Mouse (Mus musculus): ENCODE results near the gene Carmil3. TPM values are rescaled to one million over a fixed set of nuclear protein-coding genes. Genes with fewer than 3 reads are reported as not detected.

Carmil3 gene
- 100 to 1,000 TPM; 151 to 183 TPM for total RNA-seq (2021)

DNA sequence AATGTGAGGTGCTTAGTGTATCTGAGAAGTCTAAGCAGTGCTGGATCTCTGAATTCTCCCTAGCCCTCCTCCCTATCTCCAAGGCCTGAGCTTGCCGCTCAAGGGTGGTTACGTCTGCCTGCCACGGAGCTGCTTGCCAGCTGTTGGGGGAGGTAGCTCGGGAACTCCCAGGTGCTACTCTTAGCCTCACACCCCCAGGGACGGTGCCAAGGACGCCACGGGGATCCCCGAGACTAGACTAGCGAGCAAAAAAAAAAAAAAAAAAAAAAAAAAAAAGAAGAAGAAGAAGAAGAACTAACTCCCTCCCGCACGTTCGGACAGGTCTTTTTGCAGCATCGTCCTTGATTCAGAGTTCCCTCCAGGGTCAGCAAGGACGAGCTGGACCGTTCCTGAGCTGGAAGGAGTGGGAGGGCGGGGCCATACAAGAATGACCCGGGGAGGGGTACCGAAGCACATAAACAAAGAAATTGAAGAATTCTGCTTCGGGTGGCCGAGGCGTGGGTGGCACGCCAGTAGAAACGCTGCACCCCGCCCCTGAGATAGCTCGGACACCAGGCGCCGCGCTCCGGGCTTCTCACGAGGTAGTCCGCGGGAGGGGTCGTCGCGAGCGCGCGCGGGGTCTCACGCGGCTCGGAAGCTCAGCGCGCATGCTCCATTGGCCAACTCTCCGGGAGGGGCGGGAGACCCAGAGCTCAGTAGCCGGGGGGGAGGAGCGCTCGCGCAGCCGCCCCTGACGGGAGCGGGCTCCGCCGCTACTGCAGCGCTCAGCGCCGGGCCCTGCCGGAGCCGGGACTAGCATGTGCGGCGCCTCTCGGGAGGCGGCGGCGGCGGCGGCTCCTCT is at the start of gene Carmil3:
Carmil3 (plus strand) TSS at position 291 of the 841 bp plus-strand sequence.
- intact Hi-C loops (cut with DNase I) = loop anchor here (10.0 kb wide), 1 partner anchor 336 kb away; no protein-coding TSS in a partner anchor
- DNase-seq = peak; percentile 90

- intact Hi-C loops (cut with DNase I) = no loop called here
Measured at GRCm38 (mm10) chr14:55457693-55458092, 32.8 kb upstream of the Carmil3 start.

GRCm38 (mm10) chr14:55458273-55458672 is 32.2 kb upstream of the Carmil3 start:
- peak; percentile 73 for DNase-seq
- intact Hi-C loops (cut with DNase I) = no loop called here

More at GRCm38 (mm10) chr14:55457693-55458092, 32.8 kb upstream of the Carmil3 start:
- no peak for DNase-seq

GRCm38 (mm10) chr14:55458761-55459160 is 31.7 kb upstream of the Carmil3 start:
- intact Hi-C loops (cut with DNase I) = no loop called here

DNA sequence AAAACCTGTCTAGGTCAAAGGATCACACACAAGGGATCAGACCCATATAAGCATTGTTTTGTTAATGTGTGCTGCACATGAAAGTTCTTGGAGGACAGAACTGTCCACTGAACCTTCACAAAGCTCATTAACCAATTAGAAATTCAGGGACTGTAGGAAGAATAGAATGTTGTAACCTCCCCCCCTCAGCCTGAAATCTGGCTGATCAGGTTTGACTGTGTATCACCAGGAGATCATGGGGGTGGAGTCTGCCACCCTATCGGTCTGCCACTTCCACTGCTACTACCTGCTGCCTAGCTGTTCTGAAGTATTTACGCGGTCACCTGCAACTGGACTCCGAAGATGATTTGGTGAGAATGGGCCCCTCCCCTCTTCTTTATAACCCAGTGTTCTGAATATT is 30.7 kb upstream of the Carmil3 start:
- DNase-seq = no peak
- intact Hi-C loops (cut with DNase I) = no loop called here

More at GRCm38 (mm10) chr14:55458761-55459160, 31.7 kb upstream of the Carmil3 start:
- no peak for DNase-seq

DNA sequence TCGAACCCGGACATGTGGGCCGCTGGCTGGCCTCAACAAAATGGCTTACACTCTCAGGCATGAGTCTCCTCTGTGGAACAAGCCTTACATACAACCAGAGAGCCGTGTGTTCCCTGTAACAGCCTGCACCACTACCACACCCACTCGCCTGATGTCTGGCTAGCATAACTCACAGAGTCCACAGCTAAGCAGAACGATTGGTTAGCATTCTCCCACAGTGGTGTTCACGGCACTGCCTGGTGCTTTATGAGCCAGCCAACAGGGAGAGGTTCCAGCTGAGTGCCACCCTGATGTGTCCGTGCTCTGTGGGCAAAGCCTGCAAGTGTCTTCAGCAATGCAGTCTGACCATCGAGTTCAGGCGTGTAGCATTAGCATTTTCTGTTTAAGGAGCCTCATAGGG is 30.2 kb upstream of the Carmil3 start:
- intact Hi-C loops (cut with DNase I) = no loop called here
- DNase-seq = no peak

DNA sequence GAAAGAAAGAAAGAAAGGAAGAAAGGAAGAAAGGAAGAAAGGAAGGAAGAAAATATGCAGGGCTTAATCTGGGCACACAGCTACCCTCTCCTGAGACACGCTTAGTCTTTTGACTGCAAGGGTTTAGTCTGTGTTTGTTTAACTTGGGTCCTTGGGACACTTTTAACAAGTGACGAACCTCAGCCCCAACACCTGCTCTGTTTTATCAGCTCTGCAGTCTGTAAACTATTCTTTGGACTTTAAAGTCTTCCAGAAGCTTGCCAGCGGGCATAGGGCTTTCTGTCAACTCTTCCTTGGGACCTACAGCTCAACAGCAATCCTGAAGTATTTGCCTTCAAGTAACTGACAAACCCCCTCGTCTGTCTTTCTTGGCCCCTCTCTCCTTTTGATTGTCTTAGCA is 28.7 kb upstream of the Carmil3 start:
- no peak for DNase-seq
- intact Hi-C loops (cut with DNase I) = no loop called here

DNA sequence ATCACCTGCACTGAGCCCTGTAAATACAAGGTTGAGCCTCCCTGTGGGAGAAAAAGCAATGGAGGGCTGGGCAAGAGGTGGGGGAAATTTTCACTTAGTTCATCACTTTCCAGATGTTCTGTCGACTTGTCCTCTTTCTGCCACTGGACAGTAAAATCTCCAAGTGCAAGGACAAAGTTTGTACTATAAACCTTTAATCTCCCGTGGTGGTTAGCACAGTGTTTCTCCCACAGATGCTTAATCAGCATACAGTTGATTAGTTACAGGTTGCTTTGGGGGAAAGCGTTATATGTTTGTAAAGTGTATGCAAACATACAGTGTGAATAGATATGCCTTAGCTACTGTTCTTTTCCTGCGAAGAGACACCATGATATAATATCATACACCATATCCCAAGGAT is 24.0 kb upstream of the Carmil3 start:
- intact Hi-C loops (cut with DNase I) = no loop called here

DNA sequence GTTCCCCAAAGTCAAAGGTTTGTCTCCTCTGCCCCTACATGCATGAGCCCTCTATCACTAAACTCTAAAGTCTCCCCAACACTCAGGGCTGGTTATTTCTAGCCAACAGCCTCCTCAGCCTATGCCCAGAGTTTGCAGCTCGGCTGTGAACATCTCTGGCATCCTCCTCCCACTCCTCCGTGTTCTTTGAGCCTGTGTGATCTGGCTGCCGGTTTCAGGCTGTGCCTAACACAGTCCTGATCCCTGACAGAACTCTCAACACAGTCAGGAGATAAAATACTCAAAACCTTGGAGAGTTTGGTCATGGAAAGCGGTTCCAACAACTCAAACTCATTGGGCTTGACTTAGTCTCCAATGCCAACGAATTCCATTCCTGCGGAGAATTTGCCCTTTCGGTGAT is 23.3 kb upstream of the Carmil3 start:
- DNase-seq = no peak

More for the DNA sequence above, 24.0 kb upstream of the Carmil3 start:
- no peak for DNase-seq

DNA sequence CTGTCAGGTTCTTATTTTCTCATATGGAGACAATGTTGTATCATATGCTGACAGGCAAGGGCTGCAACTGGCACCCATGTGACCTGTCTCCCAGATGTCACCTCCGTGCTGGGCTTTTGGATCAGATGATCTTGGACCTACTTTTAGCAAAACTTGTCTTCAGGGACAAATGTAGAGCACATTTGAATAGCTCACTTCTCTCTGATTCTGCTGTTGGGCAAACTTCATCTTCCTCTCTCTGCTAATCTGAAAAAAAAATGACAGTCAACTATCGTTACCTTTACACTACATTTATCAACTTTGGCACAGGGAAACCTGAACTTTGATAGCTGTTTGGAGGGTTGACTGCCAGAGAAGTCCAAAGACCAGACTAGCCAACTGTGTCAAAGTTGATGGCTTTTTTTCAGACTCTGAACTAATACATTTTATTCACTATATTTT is 22.1 kb upstream of the Carmil3 start:
- no peak for DNase-seq
- intact Hi-C loops (cut with DNase I) = no loop called here

More for the DNA sequence above, 23.3 kb upstream of the Carmil3 start:
- intact Hi-C loops (cut with DNase I) = no loop called here

DNA sequence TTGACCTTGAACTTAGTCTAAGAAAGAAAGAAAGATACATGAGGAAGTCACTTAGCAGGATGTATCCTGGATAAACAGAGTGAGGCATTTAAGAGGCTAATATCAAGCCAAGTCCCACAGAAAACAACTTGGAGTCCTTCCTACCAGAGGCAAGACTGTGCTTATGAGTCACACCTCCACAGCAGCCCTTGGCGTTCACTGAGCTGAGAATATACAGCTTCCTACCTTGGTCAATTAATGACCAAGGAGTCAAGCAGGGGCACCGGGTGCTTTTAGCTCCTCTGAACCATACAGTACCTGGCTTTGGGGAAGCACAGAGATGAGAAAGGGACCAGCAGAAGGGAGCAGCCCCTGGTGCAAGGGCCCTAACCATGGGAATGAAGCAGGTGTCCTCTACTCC is 21.4 kb upstream of the Carmil3 start:
- intact Hi-C loops (cut with DNase I) = no loop called here

GRCm38 (mm10) chr14:55469821-55470220 is 20.6 kb upstream of the Carmil3 start:
- no peak for DNase-seq
- intact Hi-C loops (cut with DNase I) = no loop called here

More for the DNA sequence above, 21.4 kb upstream of the Carmil3 start:
- no peak for DNase-seq

DNA sequence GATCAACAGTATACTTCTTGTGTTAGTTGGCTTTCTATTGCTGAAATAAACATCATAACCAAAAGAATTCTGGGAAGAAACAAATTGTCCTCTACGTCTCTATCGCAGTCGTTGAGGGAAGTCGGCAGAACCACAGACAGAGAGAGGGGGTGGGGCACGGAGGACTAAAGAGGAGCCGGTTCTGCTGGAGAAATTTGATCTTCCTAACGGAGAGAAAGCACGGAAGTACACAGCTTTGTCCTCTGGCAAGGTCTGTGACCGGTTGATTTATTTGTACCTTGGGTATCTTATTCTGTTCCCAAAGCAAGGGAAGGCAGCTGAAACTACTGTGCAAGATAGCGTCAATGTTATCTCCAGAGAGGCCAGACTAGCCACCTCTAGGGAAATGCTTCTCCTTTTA is 19.6 kb upstream of the Carmil3 start:
- intact Hi-C loops (cut with DNase I) = no loop called here

DNA sequence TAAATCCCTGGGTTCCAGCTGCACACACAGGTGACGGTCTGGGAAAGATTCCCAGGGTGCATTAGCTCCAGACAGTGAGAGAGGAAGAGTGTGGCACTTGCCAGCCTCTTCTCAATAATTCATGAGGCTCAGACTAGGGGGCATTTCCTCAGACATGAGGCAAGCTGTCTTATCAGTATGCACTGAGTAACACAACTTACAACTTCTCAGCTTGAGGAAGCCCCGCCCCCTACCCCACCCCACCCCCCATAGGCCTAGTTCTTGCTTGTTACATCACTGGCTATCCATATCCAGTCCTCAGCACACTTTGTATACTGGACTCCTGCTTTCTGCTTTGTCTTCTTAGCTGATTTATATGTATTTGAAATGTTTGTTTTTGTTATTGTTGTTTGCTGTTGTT is 14.8 kb upstream of the Carmil3 start:
- no peak for DNase-seq
- intact Hi-C loops (cut with DNase I) = no loop called here

More for the DNA sequence above, 19.6 kb upstream of the Carmil3 start:
- DNase-seq = no peak

DNA sequence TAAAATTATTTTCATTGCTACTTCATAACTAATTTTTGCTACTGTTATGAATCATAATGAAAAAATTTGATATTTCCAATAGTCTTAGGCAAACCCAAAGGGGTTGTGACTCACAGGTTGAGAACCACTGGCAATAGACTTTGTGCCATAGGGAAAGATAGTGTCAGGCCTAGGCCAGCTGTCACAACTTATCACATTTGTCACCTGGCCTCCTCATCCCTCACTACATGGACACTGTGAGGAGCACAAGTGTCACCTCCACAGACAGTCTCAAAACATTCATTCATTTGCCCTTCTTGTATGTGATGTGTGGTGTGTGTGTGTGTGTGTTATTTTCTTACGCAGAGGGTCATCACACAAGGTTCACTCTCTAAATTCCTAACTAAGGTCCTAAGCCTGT is 13.0 kb upstream of the Carmil3 start:
- intact Hi-C loops (cut with DNase I) = no loop called here
- DNase-seq = no peak

- intact Hi-C loops (cut with DNase I) = no loop called here
Measured at GRCm38 (mm10) chr14:55477829-55478228, 12.6 kb upstream of the Carmil3 start.

DNA sequence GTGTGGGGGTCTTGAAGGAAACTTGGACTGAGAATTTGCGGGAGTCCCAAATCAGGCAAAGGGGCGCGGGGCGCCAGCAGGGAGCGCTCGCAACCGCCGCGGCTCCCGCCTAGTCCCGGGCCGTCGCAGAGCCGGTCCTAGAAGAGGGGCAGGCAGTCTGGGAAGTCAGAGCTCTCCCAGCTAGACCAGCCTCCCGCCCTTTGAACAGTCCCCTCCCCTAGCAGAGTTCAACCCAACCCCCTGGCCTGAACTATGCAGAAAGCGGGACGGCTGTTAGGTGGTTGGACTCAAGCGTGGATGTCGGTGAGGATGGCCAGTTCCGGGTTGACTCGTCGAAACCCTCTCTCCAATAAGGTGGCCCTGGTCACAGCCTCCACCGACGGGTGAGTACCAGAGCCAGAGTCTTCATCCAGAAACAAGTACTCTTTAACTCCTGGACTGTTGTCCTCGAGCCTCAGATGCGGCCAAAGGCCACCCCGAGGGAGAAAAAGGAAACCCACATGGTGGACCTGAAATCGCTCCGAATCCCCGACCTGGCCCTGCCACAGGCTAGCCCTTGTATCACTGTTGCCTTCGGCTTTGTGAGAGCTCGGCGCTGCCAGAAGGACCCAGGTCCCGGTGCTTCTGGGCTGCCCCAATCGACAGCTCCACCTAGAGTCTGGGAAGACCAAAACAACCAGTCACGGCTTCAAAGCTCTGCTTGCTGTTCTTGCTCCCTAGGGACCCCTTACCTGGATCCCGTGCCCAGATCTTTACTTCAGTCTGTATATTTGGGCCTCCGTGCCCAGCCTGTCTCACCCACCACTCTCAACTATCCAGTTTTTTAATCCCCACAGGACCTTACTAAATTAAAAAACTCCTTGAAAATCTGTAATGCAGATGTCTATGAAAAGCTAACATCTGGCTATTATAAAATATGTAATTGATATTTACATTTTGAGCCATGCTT is 11.5 kb upstream of the Carmil3 start, which contains the start of gene Dhrs4:
Dhrs4 (plus strand) TSS at position 108 of the 949 bp plus-strand sequence.
- intact Hi-C loops (cut with DNase I) = no loop called here
- DNase-seq = peak; percentile 78

More at GRCm38 (mm10) chr14:55477829-55478228, 12.6 kb upstream of the Carmil3 start:
- DNase-seq = no peak

DNA sequence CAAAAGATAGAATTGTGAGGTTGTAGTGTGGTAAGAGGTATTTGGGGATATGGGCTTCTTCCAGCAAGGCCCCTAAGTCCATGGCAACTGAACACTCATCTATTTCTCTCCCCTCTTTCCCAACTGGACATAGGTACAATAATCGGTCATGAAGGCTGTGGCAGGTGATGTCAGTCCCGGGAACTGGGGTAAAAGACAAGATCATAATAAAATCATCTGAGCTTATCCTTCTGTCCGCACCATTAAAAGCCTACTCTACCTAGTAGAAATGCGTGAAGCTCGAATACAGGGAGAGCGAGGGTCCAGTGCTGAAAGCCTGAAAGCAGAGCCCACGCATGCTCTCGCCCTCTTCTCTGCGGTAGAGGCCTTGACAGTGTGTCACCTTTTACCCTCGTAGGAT is 10.8 kb upstream of the Carmil3 start:
- intact Hi-C loops (cut with DNase I) = loop anchor here (10.0 kb wide), 1 partner anchor 55 kb away; no protein-coding TSS in a partner anchor
- no peak for DNase-seq

DNA sequence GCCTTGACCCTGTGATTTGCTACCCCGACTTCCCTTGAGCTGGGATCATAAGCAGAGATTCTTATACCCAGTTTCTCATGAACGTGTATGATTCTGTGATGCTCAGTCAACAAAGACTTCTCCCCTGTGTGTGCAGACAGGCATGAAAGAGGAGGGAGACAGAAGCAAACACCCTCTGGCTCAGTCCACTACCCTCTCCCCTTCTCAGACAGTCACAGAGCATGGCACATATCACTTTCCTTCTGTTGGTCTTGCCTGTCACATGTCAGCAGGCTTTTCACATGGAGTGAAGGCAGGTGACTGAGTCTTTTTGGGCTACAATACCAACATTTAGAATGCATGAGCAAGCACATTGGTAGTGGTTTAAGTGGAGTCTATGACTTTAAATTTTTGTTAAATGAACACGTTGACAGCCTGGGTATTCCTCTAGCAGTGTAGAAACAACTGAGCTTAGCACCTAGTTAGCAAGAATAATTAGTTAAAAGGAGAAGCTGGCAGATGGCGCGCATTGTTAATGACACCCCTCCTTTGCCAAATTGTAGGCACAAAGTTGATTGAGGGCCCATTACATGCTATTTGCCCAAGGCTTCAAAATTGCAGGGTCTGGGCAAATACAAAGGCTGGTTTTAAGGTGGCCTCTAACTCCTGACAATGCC is 5.9 kb upstream of the Carmil3 start:
- DNase-seq = no peak
- intact Hi-C loops (cut with DNase I) = loop anchor here (5.0 to 10.0 kb wide), 2 partner anchors 60 to 212 kb away; no protein-coding TSS in a partner anchor

DNA sequence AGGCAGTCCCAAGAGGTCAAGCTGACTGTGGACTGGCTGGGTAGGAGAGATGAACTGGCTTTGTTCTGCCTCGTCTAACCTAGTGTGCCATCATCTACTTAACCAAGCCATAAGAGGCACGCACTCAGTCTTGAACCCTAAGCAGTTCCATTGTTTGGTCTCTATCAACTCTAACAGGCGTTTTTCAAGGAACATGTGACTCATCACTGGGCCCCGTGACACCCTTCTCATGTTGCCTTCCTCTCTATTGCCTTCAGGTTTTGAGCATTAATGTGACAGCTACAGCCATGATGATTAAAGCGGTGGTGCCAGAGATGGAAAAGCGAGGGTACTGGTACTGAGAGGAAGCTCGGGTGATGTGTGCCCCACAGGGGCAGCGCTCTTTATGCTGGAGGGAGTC is 3.6 kb upstream of the Carmil3 start:
- intact Hi-C loops (cut with DNase I) = loop anchor here (5.0 to 10.0 kb wide), 2 partner anchors 62 to 215 kb away; no protein-coding TSS in a partner anchor
- no peak for DNase-seq
